Mouse (Mus musculus): ENCODE data around the gene Edn1.

Edn1 gene

GRCm38 (mm10) chr13:42315628-42316027 is 14.4 kb downstream of the Edn1 start:
- no peak for DNase-seq (ENCODE audit: low spot score in 2 of 2)

GRCm38 (mm10) chr13:42317808-42318207 is 16.5 kb downstream of the Edn1 start:
- DNase-seq (ENCODE audit: low spot score in 2 of 2) = no peak

- DNase-seq (ENCODE audit: low spot score in 2 of 2) = no peak
These were observed 27.3 kb downstream of the Edn1 start for GRCm38 (mm10) chr13:42328576-42328975.

GRCm38 (mm10) chr13:42331104-42331503 is 29.8 kb downstream of the Edn1 start:
- no peak for DNase-seq (ENCODE audit: low spot score in 2 of 2)

- no peak for DNase-seq (ENCODE audit: low spot score in 2 of 2)
These were observed 33.7 kb downstream of the Edn1 start for GRCm38 (mm10) chr13:42334981-42335380.

GRCm38 (mm10) chr13:42336414-42336813 is 35.1 kb downstream of the Edn1 start:
- no peak for DNase-seq (ENCODE audit: low spot score in 2 of 2)

GRCm38 (mm10) chr13:42337072-42337471 is 35.8 kb downstream of the Edn1 start:
- no peak for DNase-seq (ENCODE audit: low spot score in 2 of 2)

- no peak for DNase-seq (ENCODE audit: low spot score in 2 of 2)
These were observed 38.2 kb downstream of the Edn1 start for GRCm38 (mm10) chr13:42339466-42339865.

GRCm38 (mm10) chr13:42341871-42342532 is 40.7 kb downstream of the Edn1 start:
- DNase-seq (ENCODE audit: low spot score in 2 of 2) = no peak

- DNase-seq (ENCODE audit: low spot score in 2 of 2) = no peak
These were observed 44.2 kb downstream of the Edn1 start for GRCm38 (mm10) chr13:42345439-42345838.

- no peak for DNase-seq (ENCODE audit: low spot score in 2 of 2)
These were observed 45.1 kb downstream of the Edn1 start for GRCm38 (mm10) chr13:42346414-42346813.

GRCm38 (mm10) chr13:42351675-42352074 is 50.4 kb downstream of the Edn1 start:
- no peak for DNase-seq (ENCODE audit: low spot score in 2 of 2)
